Mouse (Mus musculus): ENCODE measurements at regions not wholly inside any gene's neighbourhood (a gene's known extent, or its start where the extent isn't known, plus 50 kb on each side); places are given as distances from the start of the nearest gene placed in this dataset.
"Not testable (repeated sequence)": the region's sequence is repeated elsewhere in the genome, so short reads cannot be mapped to it uniquely, and the experiment has no call there.

- H3K4me2 ChIP-seq (ENCODE audit: low read length), result no peak overlapping the region
- H3K9ac ChIP-seq (ENCODE audit: low read depth, low read length), result no peak overlapping the region
- no peak overlapping the region for H3K4me3 ChIP-seq (replicated peaks; ENCODE audit: low read depth, low read length)
- TF ChIP-seq CTCF (IDR thresholded peaks at IDR 0.05; ENCODE audit: low read depth), result peak; percentile 44; the same call in 1 of the 2 replicates
- DNase-seq (ENCODE audit: low spot score) (no peak), ATAC-seq (replicated peaks; ENCODE audit: low FRiP score, low read depth) (no peak)
- 31% methylated on average over 2 of the region's 2 CpGs for WGBS
- no peaks in the 10 kb centered on the region for H3K9me3 ChIP-seq (replicated peaks; ENCODE audit: low read length)
- no peaks in the 10 kb centered on the region for H3K27me3 ChIP-seq (ENCODE audit: insufficient read depth, low read length)
- H3K27ac ChIP-seq, result no peak overlapping the region
- H3K36me3 ChIP-seq (ENCODE audit: insufficient read depth, low read length), result no peaks in the 10 kb centered on the region
- no peaks in the 10 kb centered on the region for H3K4me1 ChIP-seq (replicated peaks; ENCODE audit: insufficient read depth, low read length)
These were observed 665.9 kb upstream of the Tacstd2 start for GRCm38 (mm10) chr6:68201448-68201847.

- H3K4me3 ChIP-seq (replicated peaks; ENCODE audit: low read depth, low read length), result no peak overlapping the region
- H3K36me3 ChIP-seq (ENCODE audit: insufficient read depth, low read length), result no peaks in the 10 kb centered on the region
- H3K9ac ChIP-seq (ENCODE audit: low read depth, low read length), result no peak overlapping the region
- H3K27ac ChIP-seq, result no peak overlapping the region
- H3K27me3 ChIP-seq (ENCODE audit: insufficient read depth, low read length), result no peaks in the 10 kb centered on the region
- no peaks in the 10 kb centered on the region for H3K4me1 ChIP-seq (replicated peaks; ENCODE audit: insufficient read depth, low read length)
- no peaks in the 10 kb centered on the region for H3K9me3 ChIP-seq (replicated peaks; ENCODE audit: low read length)
- peak; percentile 10; the same call in 1 of the 2 replicates for TF ChIP-seq CTCF (IDR thresholded peaks at IDR 0.05; ENCODE audit: low read depth)
- DNase-seq (ENCODE audit: low spot score) (no peak), ATAC-seq (replicated peaks; ENCODE audit: low FRiP score, low read depth) (no peak)
- H3K4me2 ChIP-seq (ENCODE audit: low read length), result no peak overlapping the region
These were observed 662.4 kb upstream of the Tacstd2 start for GRCm38 (mm10) chr6:68198031-68198430.

GRCm38 (mm10) chr6:68164792-68165191 lies 629.2 kb upstream of the Tacstd2 start:
- Histone ChIP-seq H3K4me2 (ENCODE audit: low read length) (no peak overlapping the region), H3K9me3 (replicated peaks; ENCODE audit: low read length) (no peaks in the 10 kb centered on the region), H3K4me3 (replicated peaks; ENCODE audit: low read depth, low read length) (no peak overlapping the region), H3K27ac (no peak overlapping the region), H3K27me3 (ENCODE audit: insufficient read depth, low read length) (no peaks in the 10 kb centered on the region), H3K9ac (ENCODE audit: low read depth, low read length) (no peak overlapping the region), H3K36me3 (ENCODE audit: insufficient read depth, low read length) (no peaks in the 10 kb centered on the region), H3K4me1 (replicated peaks; ENCODE audit: insufficient read depth, low read length) (no peaks in the 10 kb centered on the region)
- 61% methylated on average over 4 of the region's 4 CpGs for WGBS
- ATAC-seq (replicated peaks; ENCODE audit: low FRiP score, low read depth) (no peak), DNase-seq (ENCODE audit: low spot score) (no peak)
- TF ChIP-seq CTCF (IDR thresholded peaks at IDR 0.05; ENCODE audit: low read depth), result no peak

- H3K9me3 ChIP-seq (replicated peaks; ENCODE audit: low read length); H3K4me2 ChIP-seq (ENCODE audit: low read length); ATAC-seq (replicated peaks; ENCODE audit: low FRiP score, low read depth); H3K9ac ChIP-seq (ENCODE audit: low read depth, low read length); H3K36me3 ChIP-seq (ENCODE audit: insufficient read depth, low read length); DNase-seq (ENCODE audit: low spot score); H3K4me3 ChIP-seq (replicated peaks; ENCODE audit: low read depth, low read length); H3K4me1 ChIP-seq (replicated peaks; ENCODE audit: insufficient read depth, low read length); H3K27me3 ChIP-seq (ENCODE audit: insufficient read depth, low read length); H3K27ac ChIP-seq: not testable (repeated sequence)
- WGBS, result 83% methylated on average over 1 of the region's 1 CpGs
These were observed 628.5 kb upstream of the Tacstd2 start for GRCm38 (mm10) chr6:68164111-68164510.

GRCm38 (mm10) chr6:68151569-68151968 lies 616.0 kb upstream of the Tacstd2 start:
- no peak overlapping the region for H3K27ac ChIP-seq
- no peak overlapping the region for H3K4me2 ChIP-seq (ENCODE audit: low read length)
- DNase-seq (ENCODE audit: low spot score), result no peak
- H3K27me3 ChIP-seq (ENCODE audit: insufficient read depth, low read length), result no peaks in the 10 kb centered on the region
- H3K9ac ChIP-seq (ENCODE audit: low read depth, low read length), result no peak overlapping the region
- H3K36me3 ChIP-seq (ENCODE audit: insufficient read depth, low read length), result no peaks in the 10 kb centered on the region
- TF ChIP-seq CTCF (IDR thresholded peaks at IDR 0.05; ENCODE audit: low read depth), result no peak
- no peaks in the 10 kb centered on the region for H3K9me3 ChIP-seq (replicated peaks; ENCODE audit: low read length)
- ATAC-seq (replicated peaks; ENCODE audit: low FRiP score, low read depth), result no peak
- 76% methylated on average over 1 of the region's 1 CpGs for WGBS
- H3K4me1 ChIP-seq (replicated peaks; ENCODE audit: insufficient read depth, low read length), result no peaks in the 10 kb centered on the region
- H3K4me3 ChIP-seq (replicated peaks; ENCODE audit: low read depth, low read length), result no peak overlapping the region

GRCm38 (mm10) chr6:68102481-68102880 lies 566.9 kb upstream of the Tacstd2 start:
- Histone ChIP-seq H3K9me3 (replicated peaks; ENCODE audit: low read length) (no peaks in the 10 kb centered on the region), H3K4me2 (ENCODE audit: low read length) (no peak overlapping the region), H3K36me3 (ENCODE audit: insufficient read depth, low read length) (no peaks in the 10 kb centered on the region), H3K9ac (ENCODE audit: low read depth, low read length) (no peak overlapping the region), H3K27ac (no peak overlapping the region), H3K4me1 (replicated peaks; ENCODE audit: insufficient read depth, low read length) (no peaks in the 10 kb centered on the region), H3K27me3 (ENCODE audit: insufficient read depth, low read length) (no peaks in the 10 kb centered on the region), H3K4me3 (replicated peaks; ENCODE audit: low read depth, low read length) (no peak overlapping the region)
- DNase-seq (ENCODE audit: low spot score) (no peak), ATAC-seq (replicated peaks; ENCODE audit: low FRiP score, low read depth) (no peak)
- peak; percentile 17; the same call in 1 of the 2 replicates for TF ChIP-seq CTCF (IDR thresholded peaks at IDR 0.05; ENCODE audit: low read depth)

Data from kidney, postnatal 0 days (tissue).